In the genomic region with DNA sequence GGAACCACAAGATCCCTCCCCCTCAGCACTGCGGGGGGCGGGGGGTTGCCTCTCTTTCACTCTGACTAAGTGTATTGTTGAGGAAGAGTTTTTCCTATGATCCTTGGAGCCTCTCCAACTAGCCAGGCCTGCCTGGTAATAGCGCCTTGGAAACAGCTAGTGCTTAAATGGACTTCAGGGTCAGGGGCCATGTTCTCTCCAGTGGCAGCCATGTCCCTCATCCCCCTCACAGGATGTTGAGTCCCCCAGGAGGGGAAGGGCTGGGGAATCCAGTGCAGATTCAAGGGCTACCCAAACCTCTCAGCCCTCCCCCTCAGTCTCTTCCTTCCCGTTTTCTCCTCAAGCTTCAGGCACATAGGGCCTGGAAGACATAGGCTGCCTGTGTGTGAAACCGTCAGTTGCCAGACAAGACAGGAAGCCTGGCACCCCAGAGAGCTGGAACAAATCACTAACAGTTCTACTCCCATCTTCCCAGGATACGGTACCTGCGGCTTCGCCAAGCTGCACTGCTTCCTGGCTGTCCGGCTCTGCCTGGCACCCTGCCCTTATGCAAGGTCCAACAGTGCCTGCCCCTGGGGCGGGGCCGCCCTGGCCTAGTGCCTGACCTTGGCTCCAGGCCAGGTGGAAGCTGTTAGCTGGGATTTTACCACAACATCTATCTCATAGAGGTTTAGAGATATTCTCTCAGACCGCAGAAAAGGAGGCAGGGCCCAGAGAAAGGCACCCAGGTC, we compare ENCODE assay signal across 8 mouse cellular contexts. TPM values are rescaled to one million over a fixed set of nuclear protein-coding genes. Genes with fewer than 3 reads are reported as not detected.
DNase-seq lines count a peak whose midpoint lies in the region; ATAC-seq lines count a peak whose summit lies in the region.

A gene (minus strand): TSS at position 598 of the 731 bp plus-strand sequence.

- H3K4me1 ChIP-seq in intestine, embryonic 14.5 days (replicated peaks; ENCODE audit: control insufficient read depth, insufficient read depth, low read length), result peaks cover 10% of the 10 kb centered on the region
- H3K4me1 ChIP-seq in limb, embryonic 12.5 days (replicated peaks), result peaks cover 7% of the 10 kb centered on the region
- no peaks in the 10 kb centered on the region for H3K4me1 ChIP-seq in midbrain, embryonic 11.5 days (ENCODE audit: control insufficient read depth, insufficient read depth, low read length)
- peaks cover 20% of the 10 kb centered on the region for H3K4me1 ChIP-seq in stomach, embryonic 15.5 days

- H3K4me3 ChIP-seq in intestine, embryonic 14.5 days (ENCODE audit: low read depth, low read length), result no peak within 1 kb of the TSS
- no peak within 1 kb of the TSS for H3K4me3 ChIP-seq in limb, embryonic 12.5 days (replicated peaks)
- H3K4me3 ChIP-seq in midbrain, embryonic 11.5 days (ENCODE audit: low read depth, low read length), result no peak within 1 kb of the TSS
- H3K4me3 ChIP-seq in stomach, embryonic 15.5 days (replicated peaks), result no peak within 1 kb of the TSS

- no peak within 1 kb of the TSS; the same call in 1 of the 2 replicates for H3K4me2 ChIP-seq in intestine, embryonic 14.5 days (ENCODE audit: low read length)
- no peak within 1 kb of the TSS for H3K4me2 ChIP-seq in limb, embryonic 12.5 days
- no peak within 1 kb of the TSS for H3K4me2 ChIP-seq in midbrain, embryonic 11.5 days
- H3K4me2 ChIP-seq in stomach, embryonic 15.5 days, result peak within 1 kb of the TSS; percentile 25; the same call in 1 of the 2 replicates

- WGBS in intestine, embryonic 14.5 days, result 49% methylated on average over 12 of the region's 12 CpGs
- WGBS in limb, embryonic 12.5 days, result 69% methylated on average over 12 of the region's 12 CpGs
- WGBS in midbrain, embryonic 11.5 days, result 72% methylated on average over 12 of the region's 12 CpGs
- WGBS in stomach, embryonic 15.5 days, result 28% methylated on average over 12 of the region's 12 CpGs

- no peaks in the 10 kb centered on the region for H3K36me3 ChIP-seq in intestine, embryonic 14.5 days (ENCODE audit: control insufficient read depth, insufficient read depth, low read length)
- no peaks in the 10 kb centered on the region for H3K36me3 ChIP-seq in limb, embryonic 12.5 days
- H3K36me3 ChIP-seq in midbrain, embryonic 11.5 days (ENCODE audit: control insufficient read depth, insufficient read depth, low read length), result no peaks in the 10 kb centered on the region
- H3K36me3 ChIP-seq in stomach, embryonic 15.5 days, result no peaks in the 10 kb centered on the region

- DNase-seq in left cerebral cortex, adult 18-20 months (ENCODE audit: low spot score in 2 of 2), result peak; percentile 44 to 48
- DNase-seq in left cerebral cortex, adult 11 months (ENCODE audit: low spot score), result no peak
- peak; percentile 89 for DNase-seq in cerebellum, postnatal 36 days
- DNase-seq in gastrocnemius, postnatal 4 days (ENCODE audit: low spot score in 2 of 2), result peak; percentile 87 to 88
- peak; percentile 68 for DNase-seq in intestine, embryonic 14.5 days (ENCODE audit: low spot score)
- peak; percentile 73 for DNase-seq in midbrain, embryonic 11.5 days (ENCODE audit: low spot score, missing footprints)

- 0 out of 2 replicates have a peak within 1 kb of the TSS, but pooled peaks have one; percentile 16 for H3K9ac ChIP-seq in intestine, embryonic 14.5 days (ENCODE audit: low read length)
- H3K9ac ChIP-seq in limb, embryonic 12.5 days (replicated peaks), result 0 out of 2 replicates have a peak within 1 kb of the TSS, but pooled peaks have one; percentile 4
- no peak within 1 kb of the TSS for H3K9ac ChIP-seq in midbrain, embryonic 11.5 days (ENCODE audit: low read length)
- no peak within 1 kb of the TSS for H3K9ac ChIP-seq in stomach, embryonic 15.5 days

- H3K27me3 ChIP-seq in intestine, embryonic 14.5 days (replicated peaks; ENCODE audit: control insufficient read depth, insufficient read depth, low read length), result no peaks in the 10 kb centered on the region
- H3K27me3 ChIP-seq in limb, embryonic 12.5 days, result no peaks in the 10 kb centered on the region
- H3K27me3 ChIP-seq in midbrain, embryonic 11.5 days (ENCODE audit: control insufficient read depth, insufficient read depth, low read length), result no peaks in the 10 kb centered on the region
- no peaks in the 10 kb centered on the region for H3K27me3 ChIP-seq in stomach, embryonic 15.5 days (replicated peaks)

- H3K27ac ChIP-seq in intestine, embryonic 14.5 days (ENCODE audit: low read depth), result peak within 1 kb of the TSS; percentile 59
- peak within 1 kb of the TSS; percentile 69 for H3K27ac ChIP-seq in limb, embryonic 12.5 days
- no peak within 1 kb of the TSS for H3K27ac ChIP-seq in midbrain, embryonic 11.5 days (ENCODE audit: low read depth, low read length)
- H3K27ac ChIP-seq in stomach, embryonic 15.5 days, result peak within 1 kb of the TSS; percentile 73

- ATAC-seq in intestine, embryonic 14.5 days (replicated peaks; ENCODE audit: low FRiP score, low TSS enrichment, low read depth), result no peak
- no peak for ATAC-seq in limb, embryonic 12.5 days (ENCODE audit: insufficient number of reproducible peaks, insufficient read depth, low FRiP score, low TSS enrichment, low read depth)
- ATAC-seq in midbrain, embryonic 11.5 days (ENCODE audit: low FRiP score), result no peak
- ATAC-seq in stomach, embryonic 15.5 days (ENCODE audit: insufficient read depth, low FRiP score, low read depth), result peak; percentile 60

- no peaks in the 10 kb centered on the region for H3K9me3 ChIP-seq in intestine, embryonic 14.5 days (ENCODE audit: control insufficient read depth, low read length)
- H3K9me3 ChIP-seq in limb, embryonic 12.5 days, result no peaks in the 10 kb centered on the region
- H3K9me3 ChIP-seq in midbrain, embryonic 11.5 days (ENCODE audit: control insufficient read depth, low read length), result no peaks in the 10 kb centered on the region
- no peaks in the 10 kb centered on the region for H3K9me3 ChIP-seq in stomach, embryonic 15.5 days

RNA-seq across cellular contexts. Expression of the gene that starts here (rescaled TPM):
- total RNA-seq in left cerebral cortex, adult 18-20 months (2021), result 1 to 10 TPM; 3.0 to 4.2 TPM
- total RNA-seq in gastrocnemius, postnatal 4 days (2021), result 1 to 10 TPM; 6.7 to 7.1 TPM
- 1.9 and 2.3 TPM in 2 replicates for polyA plus RNA-seq in intestine, embryonic 14.5 days (2014; fragmentation: Nextera tagmentation; extraction: Ambion mirVana)
- polyA plus RNA-seq in limb, embryonic 12.5 days (2016; fragmentation: Nextera tagmentation; extraction: Ambion mirVana), result 0.60 and 0.65 TPM in 2 replicates
- polyA plus RNA-seq in midbrain, embryonic 11.5 days (2014; fragmentation: Nextera tagmentation; extraction: Ambion mirVana), result 0.67 and 0.99 TPM in 2 replicates
- polyA plus RNA-seq in stomach, embryonic 15.5 days (2015; fragmentation: Nextera tagmentation; extraction: Ambion mirVana), result 3.6 and 4.2 TPM in 2 replicates

Comparison
In these comparisons a context has a peak if more than half of its experiments do, and no peak if none do; other contexts are left out.
1. Peak in DNase-seq in midbrain, embryonic 11.5 days; RNA of the gene not detected or under 1 TPM.
2. H3K9ac ChIP-seq: peak in intestine, embryonic 14.5 days (single experiment) and limb, embryonic 12.5 days (single experiment); none in midbrain, embryonic 11.5 days (single experiment) and stomach, embryonic 15.5 days (single experiment).